Mouse (Mus musculus): Measurements from ENCODE around the gene Rgl2. TPM values are rescaled to one million over a fixed set of nuclear protein-coding genes. Genes with fewer than 3 reads are reported as not detected.

The Rgl2 gene
- total and polyA plus RNA-seq, 2 experiments from 2014 or later: 38.2 to 83.0 TPM

- Histone ChIP-seq H3K9me3 (ENCODE audit: low read length) (no peaks in the 10 kb centered on the region), H3K36me3 (ENCODE audit: insufficient read depth, low read length) (no peaks in the 10 kb centered on the region), H3K27ac (ENCODE audit: low read depth, low read length) (peak overlapping the region; percentile 48; the same call in 1 of the 2 replicates), H3K4me2 (ENCODE audit: low read depth, low read length, poor library complexity, severe bottlenecking) (peak overlapping the region; percentile 70), H3K4me3 (ENCODE audit: low read depth, low read length) (peak overlapping the region; percentile 38), H3K27me3 (ENCODE audit: insufficient read depth, low read length) (no peaks in the 10 kb centered on the region), H3K9ac (replicated peaks; ENCODE audit: low read length, poor library complexity, severe bottlenecking) (peak overlapping the region; percentile 39), H3K4me1 (ENCODE audit: insufficient read depth, low read length) (no peaks in the 10 kb centered on the region)
- ATAC-seq (ENCODE audit: low FRiP score) (no peak), DNase-seq (ENCODE audit: low spot score) (peak; percentile 83)
- WGBS: 3% methylated on average over 36 of the region's 36 CpGs
- peak; percentile 83 for TF ChIP-seq CTCF (IDR thresholded peaks at IDR 0.05)
Observed at GRCm38 (mm10) chr17:33920282-33921097, 8.9 kb upstream of the Rgl2 start.

DNA sequence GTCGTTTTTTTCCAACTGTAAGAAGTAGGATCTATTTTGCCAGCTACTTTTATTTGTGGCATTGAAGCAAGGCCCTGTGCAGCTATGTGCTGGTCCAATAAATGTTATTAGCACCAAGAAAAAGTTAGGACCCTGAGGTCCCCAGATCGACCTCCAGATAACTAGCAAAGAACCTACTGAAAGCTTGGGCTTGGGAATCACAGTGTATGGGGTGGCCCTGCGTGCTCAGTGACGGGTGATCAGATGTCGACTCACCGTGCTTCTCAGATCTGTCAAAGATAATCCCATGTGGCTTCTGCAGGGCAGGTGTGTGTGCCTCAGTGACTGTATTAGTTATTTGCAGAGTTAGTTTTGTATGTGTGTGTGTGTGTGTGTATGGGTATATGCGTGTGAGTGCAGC, 8.0 kb upstream of the Rgl2 start:
- Histone ChIP-seq H3K27ac (ENCODE audit: low read depth, low read length) (no peak overlapping the region), H3K4me3 (ENCODE audit: low read depth, low read length) (no peak overlapping the region), H3K4me2 (ENCODE audit: low read depth, low read length, poor library complexity, severe bottlenecking) (no peak overlapping the region), H3K9me3 (ENCODE audit: low read length) (no peaks in the 10 kb centered on the region), H3K4me1 (ENCODE audit: insufficient read depth, low read length) (no peaks in the 10 kb centered on the region), H3K27me3 (ENCODE audit: insufficient read depth, low read length) (no peaks in the 10 kb centered on the region), H3K36me3 (ENCODE audit: insufficient read depth, low read length) (no peaks in the 10 kb centered on the region), H3K9ac (replicated peaks; ENCODE audit: low read length, poor library complexity, severe bottlenecking) (no peak overlapping the region)
- no peak for TF ChIP-seq CTCF (IDR thresholded peaks at IDR 0.05)
- DNase-seq (ENCODE audit: low spot score) (no peak), ATAC-seq (ENCODE audit: low FRiP score) (no peak)
- WGBS: 92% methylated on average over 7 of the region's 7 CpGs

DNA sequence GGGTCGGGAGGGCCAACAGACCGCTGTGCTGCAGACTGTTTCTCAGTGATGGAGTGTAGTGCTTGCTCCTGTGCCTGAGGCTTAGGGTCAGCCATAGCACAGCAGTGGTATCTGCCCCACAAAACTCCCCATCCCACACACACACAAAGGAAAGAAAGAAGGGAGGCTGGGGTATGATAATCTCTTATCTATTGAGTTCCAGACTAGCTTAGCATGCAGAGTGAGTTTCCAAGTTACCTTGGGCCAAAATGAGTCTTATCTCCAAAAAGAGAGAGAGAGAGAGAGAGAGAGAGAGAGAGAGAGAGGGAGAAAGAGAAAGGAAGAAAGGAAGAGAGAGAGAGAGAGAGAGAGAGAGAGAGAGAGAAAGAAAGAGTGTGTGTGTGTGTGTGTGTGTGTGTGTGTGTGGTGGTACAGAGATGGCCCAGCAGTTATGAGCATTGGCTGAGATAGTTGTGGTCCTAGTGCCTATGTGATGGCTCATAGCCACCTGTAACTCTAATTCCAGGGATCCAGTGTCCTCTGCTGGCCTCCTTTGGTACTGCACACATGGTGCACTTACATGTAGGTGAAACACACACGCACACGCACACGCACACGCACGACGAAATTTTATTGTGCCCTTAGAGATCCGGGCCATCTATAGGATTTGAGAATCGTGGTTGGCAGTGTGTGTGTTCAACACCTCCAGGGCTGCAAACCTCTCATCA, 4.6 kb upstream of the Rgl2 start:
- no peak overlapping the region for H3K4me2 ChIP-seq (ENCODE audit: low read depth, low read length, poor library complexity, severe bottlenecking)
- H3K9me3 ChIP-seq (ENCODE audit: low read length): no peaks in the 10 kb centered on the region
- no peak overlapping the region for H3K4me3 ChIP-seq (ENCODE audit: low read depth, low read length)
- no peaks in the 10 kb centered on the region for H3K27me3 ChIP-seq (ENCODE audit: insufficient read depth, low read length)
- peak; percentile 67 for TF ChIP-seq CTCF (IDR thresholded peaks at IDR 0.05)
- H3K27ac ChIP-seq (ENCODE audit: low read depth, low read length): no peak overlapping the region
- no peaks in the 10 kb centered on the region for H3K36me3 ChIP-seq (ENCODE audit: insufficient read depth, low read length)
- WGBS: 84% methylated on average over 10 of the region's 10 CpGs
- no peak overlapping the region for H3K9ac ChIP-seq (replicated peaks; ENCODE audit: low read length, poor library complexity, severe bottlenecking)
- ATAC-seq (ENCODE audit: low FRiP score) (no peak), DNase-seq (ENCODE audit: low spot score) (peak; percentile 37)
- no peaks in the 10 kb centered on the region for H3K4me1 ChIP-seq (ENCODE audit: insufficient read depth, low read length)

DNA sequence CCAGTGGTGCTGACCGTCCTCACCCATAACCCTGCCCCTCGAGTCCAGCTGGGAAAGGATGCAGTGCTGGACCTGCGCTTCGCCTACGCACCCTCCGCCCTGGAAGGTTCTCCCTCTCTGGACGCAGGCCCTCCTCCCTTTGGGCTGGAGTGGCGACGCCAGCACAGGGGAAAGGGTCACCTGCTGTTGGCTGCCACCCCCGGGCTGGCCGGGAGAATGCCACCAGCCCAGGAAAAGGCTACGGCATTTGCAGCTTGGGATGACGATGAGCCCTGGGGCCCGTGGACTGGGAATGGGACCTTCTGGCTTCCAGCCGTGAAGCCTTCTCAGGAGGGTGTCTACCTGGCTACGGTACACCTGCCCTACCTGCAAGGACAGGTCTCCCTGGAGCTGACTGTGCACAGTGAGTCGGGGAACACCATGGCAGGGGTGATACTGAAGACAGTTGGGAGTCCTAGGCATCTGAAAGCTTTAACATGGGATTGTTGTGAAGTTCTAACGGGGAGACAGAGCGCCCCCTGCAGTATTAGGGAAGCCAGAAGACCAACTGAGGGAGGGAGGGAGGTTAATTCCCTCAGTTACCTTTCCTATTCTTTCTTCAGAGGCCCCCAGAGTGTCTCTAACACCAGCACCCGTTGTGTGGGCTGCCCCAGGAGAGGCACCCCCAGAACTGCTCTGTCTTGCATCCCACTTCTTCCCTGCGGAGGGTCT, 3.8 kb upstream of the Rgl2 start:
- no peaks in the 10 kb centered on the region for H3K4me1 ChIP-seq (ENCODE audit: insufficient read depth, low read length)
- peak; percentile 26; the same call in 1 of the 2 replicates for TF ChIP-seq CTCF (IDR thresholded peaks at IDR 0.05)
- H3K27ac ChIP-seq (ENCODE audit: low read depth, low read length): no peak overlapping the region
- H3K4me2 ChIP-seq (ENCODE audit: low read depth, low read length, poor library complexity, severe bottlenecking): no peak overlapping the region
- WGBS: 86% methylated on average over 21 of the region's 21 CpGs
- no peaks in the 10 kb centered on the region for H3K36me3 ChIP-seq (ENCODE audit: insufficient read depth, low read length)
- H3K9me3 ChIP-seq (ENCODE audit: low read length): no peaks in the 10 kb centered on the region
- H3K9ac ChIP-seq (replicated peaks; ENCODE audit: low read length, poor library complexity, severe bottlenecking): no peak overlapping the region
- H3K4me3 ChIP-seq (ENCODE audit: low read depth, low read length): no peak overlapping the region
- no peak for DNase-seq (ENCODE audit: low spot score)
- H3K27me3 ChIP-seq (ENCODE audit: insufficient read depth, low read length): no peaks in the 10 kb centered on the region
- no peak for ATAC-seq (ENCODE audit: low FRiP score)

- Histone ChIP-seq H3K9ac (replicated peaks; ENCODE audit: low read length, poor library complexity, severe bottlenecking) (no peak overlapping the region), H3K36me3 (ENCODE audit: insufficient read depth, low read length) (no peaks in the 10 kb centered on the region), H3K4me1 (ENCODE audit: insufficient read depth, low read length) (0 out of 2 replicates have a peak, but pooled peaks cover 5% of the 10 kb centered on the region), H3K27ac (ENCODE audit: low read depth, low read length) (no peak overlapping the region), H3K27me3 (ENCODE audit: insufficient read depth, low read length) (no peaks in the 10 kb centered on the region), H3K4me2 (ENCODE audit: low read depth, low read length, poor library complexity, severe bottlenecking) (no peak overlapping the region), H3K4me3 (ENCODE audit: low read depth, low read length) (no peak overlapping the region), H3K9me3 (ENCODE audit: low read length) (no peaks in the 10 kb centered on the region)
- 77% methylated on average over 17 of the region's 17 CpGs for WGBS
- DNase-seq (ENCODE audit: low spot score) (no peak), ATAC-seq (ENCODE audit: low FRiP score) (no peak)
- peak; percentile 53 for TF ChIP-seq CTCF (IDR thresholded peaks at IDR 0.05)
Observed at GRCm38 (mm10) chr17:33926207-33926932, 3.0 kb upstream of the Rgl2 start.

Data from midbrain, postnatal 0 days (tissue).